Mouse (Mus musculus): Measurements from ENCODE around the gene Sec62. TPM values are rescaled to one million over a fixed set of nuclear protein-coding genes. Genes with fewer than 3 reads are reported as not detected.

Sec62 gene
- 79.3 and 90.2 TPM in 2 replicates for polyA plus RNA-seq (2015; fragmentation: Nextera tagmentation; extraction: Ambion mirVana)

GRCm38 (mm10) chr3:30792737-30793402 lies at the start of gene Sec62:
Gene Sec62 (plus strand): TSS chr3:30792875.
- Histone ChIP-seq H3K4me1 (peaks cover 20% of the 10 kb centered on the region), H3K4me2 (replicated peaks) (peak within 1 kb of the TSS; percentile 69), H3K36me3 (no peaks in the 10 kb centered on the region), H3K4me3 (peak within 1 kb of the TSS; percentile 71), H3K27me3 (no peaks in the 10 kb centered on the region), H3K9me3 (no peaks in the 10 kb centered on the region), H3K9ac (replicated peaks) (peak within 1 kb of the TSS; percentile 91), H3K27ac (replicated peaks) (peak within 1 kb of the TSS; percentile 94)
- peak; percentile 99 for ATAC-seq (replicated peaks)
- WGBS = under 1% methylated on average over 62 of the region's 62 CpGs

DNA sequence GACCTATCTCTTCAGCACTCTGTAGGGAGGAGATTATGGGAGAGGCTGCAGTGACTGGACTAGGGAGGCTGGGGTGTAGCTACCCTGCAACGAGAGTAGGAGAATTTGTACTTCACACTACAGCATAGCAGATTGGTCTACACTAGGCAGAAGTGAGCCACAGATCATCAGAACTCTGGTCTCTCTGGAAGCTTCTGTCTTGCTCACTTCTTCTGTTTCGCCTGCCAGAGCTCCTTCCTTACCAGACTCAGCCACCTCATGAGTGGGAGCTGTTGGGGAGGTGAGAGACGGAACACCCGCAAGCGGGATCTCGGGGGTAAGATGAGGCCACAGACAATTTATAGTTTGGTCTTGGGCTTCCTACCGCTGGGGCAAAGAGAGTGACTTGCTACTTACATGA lies 49.8 kb upstream of the Sec62 start:
- no peaks in the 10 kb centered on the region for H3K27me3 ChIP-seq
- no peak overlapping the region for H3K27ac ChIP-seq (replicated peaks)
- no peaks in the 10 kb centered on the region for H3K4me1 ChIP-seq
- WGBS = 89% methylated on average over 7 of the region's 7 CpGs
- no peak overlapping the region for H3K4me3 ChIP-seq
- no peak overlapping the region for H3K4me2 ChIP-seq (replicated peaks)
- no peaks in the 10 kb centered on the region for H3K36me3 ChIP-seq
- ATAC-seq (replicated peaks) = no peak
- H3K9me3 ChIP-seq = no peaks in the 10 kb centered on the region
- no peak overlapping the region for H3K9ac ChIP-seq (replicated peaks)

- no peak within 1 kb of the TSS for H3K4me2 ChIP-seq (replicated peaks)
- H3K36me3 ChIP-seq = no peaks in the 10 kb centered on the region
Observed at GRCm38 (mm10) chr3:30746006-30746405, 46.7 kb upstream of the Sec62 start, which contains the start of gene Samd7. Gene Samd7 (plus strand): TSS chr3:30746293.

GRCm38 (mm10) chr3:30748316-30748715 lies 44.4 kb upstream of the Sec62 start:
- Histone ChIP-seq H3K4me2 (replicated peaks) (no peak overlapping the region), H3K9me3 (no peaks in the 10 kb centered on the region), H3K9ac (replicated peaks) (no peak overlapping the region), H3K27me3 (no peaks in the 10 kb centered on the region), H3K36me3 (no peaks in the 10 kb centered on the region), H3K4me1 (no peaks in the 10 kb centered on the region), H3K4me3 (no peak overlapping the region), H3K27ac (replicated peaks) (no peak overlapping the region)
- WGBS = 89% methylated on average over 9 of the region's 9 CpGs
- ATAC-seq (replicated peaks) = no peak

More at GRCm38 (mm10) chr3:30746006-30746405, 46.7 kb upstream of the Sec62 start, which contains the start of gene Samd7:
- Histone ChIP-seq H3K4me1 (no peaks in the 10 kb centered on the region), H3K27me3 (no peaks in the 10 kb centered on the region), H3K9ac (replicated peaks) (no peak within 1 kb of the TSS), H3K4me3 (no peak within 1 kb of the TSS), H3K9me3 (no peaks in the 10 kb centered on the region), H3K27ac (replicated peaks) (no peak within 1 kb of the TSS)
- 76% methylated on average over 7 of the region's 7 CpGs for whole genome bisulfite sequencing
- no peak for ATAC-seq (replicated peaks)

DNA sequence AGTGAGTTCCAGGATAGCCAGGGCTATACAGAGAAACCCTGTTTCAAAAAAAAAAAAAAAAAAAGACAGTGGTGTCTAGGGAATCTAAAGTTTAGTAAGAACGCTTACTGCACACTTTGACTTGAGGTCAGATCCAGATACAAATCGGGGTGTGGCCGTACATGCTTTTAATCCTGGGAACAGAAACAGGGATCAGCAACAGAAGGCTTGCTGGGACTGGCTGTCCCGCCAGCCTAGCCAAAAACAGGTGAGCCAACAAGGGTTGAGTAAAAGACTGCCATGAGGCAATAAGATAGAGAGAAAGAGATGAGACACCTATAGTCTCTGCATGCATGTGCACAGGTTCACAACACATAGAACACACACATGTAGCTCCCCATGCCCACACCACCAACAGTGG lies 38.0 kb upstream of the Sec62 start:
- 94% methylated on average over 4 of the region's 4 CpGs for WGBS
- no peak for ATAC-seq (replicated peaks)
- Histone ChIP-seq H3K27me3 (no peaks in the 10 kb centered on the region), H3K4me3 (no peak overlapping the region), H3K4me1 (no peaks in the 10 kb centered on the region), H3K36me3 (no peaks in the 10 kb centered on the region), H3K9ac (replicated peaks) (no peak overlapping the region), H3K4me2 (replicated peaks) (no peak overlapping the region), H3K27ac (replicated peaks) (no peak overlapping the region), H3K9me3 (no peaks in the 10 kb centered on the region)

DNA sequence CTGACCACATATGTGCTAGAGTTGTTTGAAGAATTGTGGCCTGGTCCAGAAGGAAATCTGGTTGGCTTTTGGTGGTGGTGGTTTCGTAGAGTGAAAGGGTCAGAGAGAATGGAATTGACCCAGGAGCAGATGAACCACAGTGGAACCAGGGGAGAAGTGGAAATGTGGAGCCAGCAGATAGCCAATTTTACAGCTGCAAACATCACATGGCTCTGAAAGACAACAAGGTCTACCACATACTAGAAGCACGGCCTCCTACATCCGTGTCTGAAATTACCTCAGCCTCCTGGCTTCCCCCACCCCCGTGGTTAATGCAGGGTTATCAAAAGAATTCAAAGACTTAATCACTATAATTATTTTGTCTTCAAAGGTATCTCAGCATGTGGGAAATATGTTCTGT lies 27.8 kb upstream of the Sec62 start:
- no peaks in the 10 kb centered on the region for H3K9me3 ChIP-seq
- no peaks in the 10 kb centered on the region for H3K4me1 ChIP-seq
- no peaks in the 10 kb centered on the region for H3K36me3 ChIP-seq
- no peak overlapping the region for H3K27ac ChIP-seq (replicated peaks)
- no peak overlapping the region for H3K4me3 ChIP-seq
- no peak overlapping the region for H3K9ac ChIP-seq (replicated peaks)
- no peak for ATAC-seq (replicated peaks)
- 84% methylated on average over 4 of the region's 4 CpGs for WGBS
- no peaks in the 10 kb centered on the region for H3K27me3 ChIP-seq
- no peak overlapping the region for H3K4me2 ChIP-seq (replicated peaks)

DNA sequence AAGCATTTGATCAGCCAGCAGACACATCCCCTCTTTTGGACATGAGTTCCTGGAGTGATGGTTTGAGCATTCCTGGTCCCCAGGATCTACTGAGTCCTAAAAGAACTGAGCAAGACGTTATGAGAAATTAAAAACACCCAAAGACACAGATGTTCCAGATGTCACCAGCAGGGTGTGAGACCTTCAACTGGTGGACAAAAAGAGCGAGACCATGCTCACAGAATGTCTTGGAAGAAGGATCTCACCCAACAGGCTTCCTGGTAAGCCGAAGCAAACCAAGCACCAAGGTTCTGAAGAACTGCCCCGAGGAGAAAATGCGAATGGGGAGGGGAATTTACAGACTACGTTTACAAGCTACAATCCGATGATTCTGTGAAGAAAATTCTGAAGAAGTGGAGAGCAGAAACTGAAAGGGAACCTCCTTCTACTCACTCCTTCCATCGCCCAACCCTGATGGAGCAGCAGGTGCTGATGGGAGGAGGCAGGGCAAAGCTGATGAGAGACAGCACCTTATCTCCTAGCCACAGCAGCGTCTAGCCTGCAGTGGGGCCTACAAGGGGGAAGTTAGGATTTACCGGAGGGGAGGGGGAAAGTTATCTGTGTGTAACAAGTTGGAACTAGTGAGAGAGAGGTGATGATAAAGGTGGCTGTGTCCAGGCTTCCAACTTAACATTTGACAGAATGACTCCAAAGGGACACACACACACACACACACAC lies 27.2 kb upstream of the Sec62 start:
- H3K36me3 ChIP-seq = no peaks in the 10 kb centered on the region
- no peak overlapping the region for H3K4me2 ChIP-seq (replicated peaks)
- H3K27ac ChIP-seq (replicated peaks) = no peak overlapping the region
- no peaks in the 10 kb centered on the region for H3K9me3 ChIP-seq
- H3K27me3 ChIP-seq = no peaks in the 10 kb centered on the region
- no peak overlapping the region for H3K9ac ChIP-seq (replicated peaks)
- H3K4me3 ChIP-seq = no peak overlapping the region
- no peak for ATAC-seq (replicated peaks)
- H3K4me1 ChIP-seq = no peaks in the 10 kb centered on the region
- WGBS = 86% methylated on average over 10 of the region's 10 CpGs

DNA sequence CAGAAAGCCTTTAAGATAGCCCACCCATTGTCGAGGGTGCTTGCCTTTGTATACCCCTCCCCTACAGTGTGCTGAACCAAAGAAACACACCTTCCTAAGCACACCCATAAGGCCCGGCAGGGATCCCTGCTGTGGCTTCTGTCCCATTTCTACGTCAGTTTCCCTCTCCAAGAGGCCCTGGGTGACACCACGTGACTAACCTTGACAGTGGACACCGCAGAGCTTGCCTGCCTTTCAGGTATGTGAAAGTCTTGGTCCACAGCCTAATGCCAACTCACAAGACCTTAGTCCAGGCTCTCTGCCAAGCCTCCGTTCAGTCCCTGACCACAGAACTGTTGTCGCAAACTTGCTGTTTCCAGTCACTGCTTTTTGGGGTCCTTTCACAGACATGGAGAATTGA lies 26.5 kb upstream of the Sec62 start:
- no peak overlapping the region for H3K4me3 ChIP-seq
- no peak overlapping the region for H3K27ac ChIP-seq (replicated peaks)
- no peaks in the 10 kb centered on the region for H3K9me3 ChIP-seq
- H3K4me2 ChIP-seq (replicated peaks) = no peak overlapping the region
- H3K4me1 ChIP-seq = no peaks in the 10 kb centered on the region
- no peak overlapping the region for H3K9ac ChIP-seq (replicated peaks)
- WGBS = 79% methylated on average over 7 of the region's 7 CpGs
- no peaks in the 10 kb centered on the region for H3K36me3 ChIP-seq
- no peak for ATAC-seq (replicated peaks)
- H3K27me3 ChIP-seq = no peaks in the 10 kb centered on the region

DNA sequence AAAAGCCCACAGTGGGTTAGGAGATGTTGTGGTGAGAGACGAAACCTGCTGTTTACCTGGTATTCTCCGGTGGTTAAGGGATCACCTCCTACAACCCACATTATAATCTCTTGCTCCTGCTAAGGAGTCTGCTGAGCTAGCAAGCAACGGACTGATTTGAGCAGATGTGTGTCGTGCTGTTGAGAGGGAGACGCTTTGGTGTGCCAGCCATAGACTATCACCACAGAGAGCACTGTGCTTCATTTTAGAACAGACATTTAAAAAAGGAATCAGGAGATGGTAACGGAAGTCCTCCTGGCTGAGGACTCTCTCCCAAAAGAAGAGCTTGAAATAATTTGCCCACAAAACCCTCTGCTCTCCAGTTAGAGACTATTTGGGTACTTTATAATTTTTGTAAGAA lies 25.4 kb upstream of the Sec62 start:
- no peak overlapping the region for H3K9ac ChIP-seq (replicated peaks)
- WGBS = 92% methylated on average over 6 of the region's 6 CpGs
- no peaks in the 10 kb centered on the region for H3K36me3 ChIP-seq
- no peak overlapping the region for H3K4me3 ChIP-seq
- H3K9me3 ChIP-seq = no peaks in the 10 kb centered on the region
- no peaks in the 10 kb centered on the region for H3K4me1 ChIP-seq
- H3K27me3 ChIP-seq = no peaks in the 10 kb centered on the region
- no peak overlapping the region for H3K27ac ChIP-seq (replicated peaks)
- no peak overlapping the region for H3K4me2 ChIP-seq (replicated peaks)
- ATAC-seq (replicated peaks) = no peak

- 76% methylated on average over 10 of the region's 10 CpGs for WGBS
- Histone ChIP-seq H3K9me3 (no peaks in the 10 kb centered on the region), H3K27ac (replicated peaks) (no peak overlapping the region), H3K9ac (replicated peaks) (no peak overlapping the region), H3K27me3 (no peaks in the 10 kb centered on the region), H3K36me3 (no peaks in the 10 kb centered on the region), H3K4me1 (no peaks in the 10 kb centered on the region), H3K4me2 (replicated peaks) (no peak overlapping the region), H3K4me3 (no peak overlapping the region)
- ATAC-seq (replicated peaks) = no peak
Observed at GRCm38 (mm10) chr3:30769755-30770515, 22.7 kb upstream of the Sec62 start.

GRCm38 (mm10) chr3:30771560-30771959 lies 21.1 kb upstream of the Sec62 start:
- no peak for ATAC-seq (replicated peaks)
- Histone ChIP-seq H3K4me2 (replicated peaks) (no peak overlapping the region), H3K9me3 (no peaks in the 10 kb centered on the region), H3K27me3 (no peaks in the 10 kb centered on the region), H3K36me3 (no peaks in the 10 kb centered on the region), H3K4me3 (no peak overlapping the region), H3K9ac (replicated peaks) (no peak overlapping the region), H3K4me1 (no peaks in the 10 kb centered on the region), H3K27ac (replicated peaks) (no peak overlapping the region)
- WGBS = 95% methylated on average over 1 of the region's 1 CpGs

DNA sequence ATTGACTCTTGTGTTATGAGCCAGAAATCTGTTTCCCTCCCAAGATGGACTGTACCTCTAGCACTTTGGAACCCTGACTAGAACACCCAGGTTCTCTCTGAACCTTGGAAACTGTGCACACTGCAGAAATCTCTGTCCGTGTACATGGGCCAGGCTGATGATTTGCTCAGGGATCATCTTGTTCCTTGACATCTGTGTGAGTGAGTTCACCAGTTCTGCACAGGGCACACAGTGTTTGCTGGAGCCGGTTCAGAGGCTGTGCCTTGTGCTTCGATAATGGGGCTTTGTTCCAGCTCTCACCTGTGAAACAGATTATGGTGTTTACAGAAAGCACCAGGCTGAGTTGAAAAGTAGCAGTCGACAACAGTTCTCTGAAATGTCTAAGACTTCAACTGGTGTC lies 20.0 kb upstream of the Sec62 start:
- Histone ChIP-seq H3K4me2 (replicated peaks) (no peak overlapping the region), H3K36me3 (no peaks in the 10 kb centered on the region), H3K27me3 (no peaks in the 10 kb centered on the region), H3K9me3 (no peaks in the 10 kb centered on the region), H3K4me3 (no peak overlapping the region), H3K9ac (replicated peaks) (no peak overlapping the region), H3K27ac (replicated peaks) (no peak overlapping the region), H3K4me1 (no peaks in the 10 kb centered on the region)
- ATAC-seq (replicated peaks) = no peak
- 71% methylated on average over 4 of the region's 4 CpGs for WGBS
